Mouse (Mus musculus): Measurements from ENCODE around the gene Gm11238.
"Not testable (repeated sequence)": the region's sequence is repeated elsewhere in the genome, so short reads cannot be mapped to it uniquely, and the experiment has no call there.

Gm11238 gene

GRCm38 (mm10) chr4:73607581-73607980 is at the start of gene Gm11238:
Gm11238 (plus strand) TSS chr4:73607881.
- not testable (repeated sequence) for DNase-seq

- no peak for DNase-seq
Observed at GRCm38 (mm10) chr4:73599248-73599647, 8.4 kb upstream of the Gm11238 start.

- not testable (repeated sequence) for DNase-seq
Observed at GRCm38 (mm10) chr4:73622684-73623083, 15.0 kb downstream of the Gm11238 start, which contains the start of gene Gm11237. Gm11237 (plus strand) TSS chr4:73622984.

GRCm38 (mm10) chr4:73637821-73638220 is 30.1 kb downstream of the Gm11238 start, which contains the start of gene Gm11236:
Gm11236 (plus strand) TSS chr4:73638121.
- not testable (repeated sequence) for DNase-seq

DNA sequence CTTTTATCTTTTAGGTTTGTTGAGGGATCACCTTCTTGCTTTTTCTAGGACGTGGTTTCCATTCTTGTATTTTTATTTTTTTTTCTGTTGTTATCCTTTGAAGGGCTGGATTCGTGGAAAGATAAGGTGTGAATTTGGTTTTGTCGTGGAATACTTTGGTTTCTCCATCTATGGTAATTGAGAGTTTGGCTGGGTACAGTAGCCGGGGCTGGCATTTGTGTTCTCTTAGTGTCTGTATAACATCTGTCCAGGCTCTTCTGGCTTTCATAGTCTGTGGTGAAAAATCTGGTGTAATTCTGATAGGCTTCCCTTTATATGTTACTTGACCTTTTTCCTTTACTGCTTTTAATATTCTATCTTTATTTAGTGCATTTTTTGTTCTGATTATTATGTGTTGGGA is 54.2 kb downstream of the Gm11238 start:
- not testable (repeated sequence) for DNase-seq

DNA sequence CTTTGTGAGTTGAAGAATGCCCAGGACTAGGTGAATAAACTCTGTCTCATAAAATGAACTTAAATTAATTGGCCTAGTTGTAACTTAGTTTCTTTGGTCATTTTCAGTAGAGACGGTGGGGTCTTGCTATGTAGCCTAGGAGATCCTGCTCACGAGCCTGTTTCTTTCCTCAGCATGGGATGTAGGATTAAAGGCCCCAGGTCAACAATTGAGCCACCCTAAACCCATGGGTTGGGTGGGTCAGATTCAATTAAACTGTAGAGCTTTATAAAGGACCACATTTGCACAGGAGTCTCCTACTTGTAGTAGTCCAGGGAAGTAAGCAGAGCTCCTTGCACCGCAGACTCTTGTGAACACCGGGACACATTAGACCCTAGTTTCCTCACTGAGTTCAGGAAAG is 60.4 kb downstream of the Gm11238 start, which contains the start of gene Gm11239:
TSS of gene Gm11239 (plus strand) at position 301 of the 400 bp plus-strand sequence.
- DNase-seq = not testable (repeated sequence)

- DNase-seq = not testable (repeated sequence)
Observed at GRCm38 (mm10) chr4:73683216-73683615, 75.5 kb downstream of the Gm11238 start, which contains the start of gene Gm428. Gm428 (plus strand) TSS chr4:73683516.

Measured in thymus, postnatal 14 days (tissue).